Mouse (Mus musculus) hindbrain, embryonic 11.5 days (tissue): ENCODE data around the gene Sgip1. TPM values are rescaled to one million over a fixed set of nuclear protein-coding genes. Genes with fewer than 3 reads are reported as not detected.

Experiments
- ATAC-seq: fragments of 200-750 bp; cut with Nextera tagmentation; 2 replicates; pipeline ENCODE4 v1.8.0; 2017; ENCODE audit warnings: mild to moderate bottlenecking, moderate TSS enrichment, moderate library complexity; ENCODE audit not compliant: low FRiP score
- DNase-seq: peaks from one replicate; pipeline ENCODE4 v3.0.0-alpha.2; 2015; ENCODE audit warnings: low spot score
- H3K27ac ChIP-seq: fragments of 300-500 bp; sonication (generic); 2 replicates; pipeline ENCODE4 v1.5.1; 2014; ENCODE audit warnings: mild to moderate bottlenecking, low read depth, low read length
- H3K27me3 ChIP-seq: fragments of 300-500 bp; sonication (generic); 2 replicates; pipeline ENCODE4 v1.6.1; 2014; ENCODE audit warnings: mild to moderate bottlenecking, low read length, moderate library complexity, mixed read lengths; ENCODE audit not compliant: control insufficient read depth, insufficient read depth
- H3K36me3 ChIP-seq: fragments of 300-500 bp; sonication (generic); 2 replicates; pipeline ENCODE4 v1.6.1; 2014; ENCODE audit warnings: mild to moderate bottlenecking, low read length, moderate library complexity, mixed read lengths; ENCODE audit not compliant: control insufficient read depth, insufficient read depth
- H3K4me1 ChIP-seq: fragments of 300-500 bp; sonication (generic); replicated peaks from 2 replicates; pipeline ENCODE4 v1.6.1; 2014; ENCODE audit warnings: low read length, mixed read lengths; ENCODE audit not compliant: control insufficient read depth, insufficient read depth
- H3K4me2 ChIP-seq: fragments of 300-500 bp; sonication (generic); replicated peaks from 2 replicates; pipeline ENCODE4 v1.6.1; 2014; ENCODE audit warnings: mild to moderate bottlenecking, low read depth, low read length
- H3K4me3 ChIP-seq: fragments of 300-500 bp; sonication (generic); 2 replicates; pipeline ENCODE4 v1.5.1; 2014; ENCODE audit warnings: low read depth, low read length
- H3K9ac ChIP-seq: fragments of 300-500 bp; sonication (generic); 2 replicates; pipeline ENCODE4 v1.6.1; 2014; ENCODE audit warnings: low read depth, low read length
- H3K9me3 ChIP-seq: fragments of 300-500 bp; sonication (generic); 2 replicates; pipeline ENCODE4 v1.6.1; 2016; ENCODE audit warnings: low read length; ENCODE audit not compliant: control insufficient read depth
- WGBS: fragments of 180-500 bp; shearing (Covaris S2); extraction: QIAGEN DNeasy Blood & Tissue Kit; methylation state at CpG from one replicate; pipeline ENCODE4 v1.1.7; 2014; 5-methylcytosine and 5-hydroxymethylcytosine counted together
- polyA plus RNA-seq: library from polyadenylated mRNA; unstranded; fragments of >200 nt; fragmentation: Nextera tagmentation; extraction: Ambion mirVana; gene quantifications from 2 replicates; pipeline ENCODE4 v1.2.1, GENCODE M21; 2014

The Sgip1 gene
- polyA plus RNA-seq, 1 experiment from 2014 or later: 22.9 TPM

- Histone ChIP-seq H3K4me3 (no peak overlapping the region), H3K4me2 (no peak overlapping the region), H3K4me1 (no peaks in the 10 kb centered on the region), H3K27me3 (no peaks in the 10 kb centered on the region), H3K9me3 (no peaks in the 10 kb centered on the region), H3K9ac (no peak overlapping the region), H3K36me3 (no peaks in the 10 kb centered on the region), H3K27ac (no peak overlapping the region)
- WGBS: 92% methylated on average over 15 of the region's 15 CpGs
- DNase-seq (peak; percentile 27), ATAC-seq (no peak)
These were observed 118.4 kb downstream of the Sgip1 start for GRCm38 (mm10) chr4:102859259-102860194.

GRCm38 (mm10) chr4:102862751-102863710 lies 121.9 kb downstream of the Sgip1 start:
- H3K9me3 ChIP-seq: no peaks in the 10 kb centered on the region
- 69% methylated on average over 15 of the region's 15 CpGs for WGBS
- no peaks in the 10 kb centered on the region for H3K4me1 ChIP-seq
- no peak overlapping the region for H3K27ac ChIP-seq
- H3K4me3 ChIP-seq: no peak overlapping the region
- no peak for ATAC-seq
- H3K36me3 ChIP-seq: no peaks in the 10 kb centered on the region
- H3K4me2 ChIP-seq: no peak overlapping the region
- no peak for DNase-seq
- no peak overlapping the region for H3K9ac ChIP-seq
- no peaks in the 10 kb centered on the region for H3K27me3 ChIP-seq

- Histone ChIP-seq H3K9me3 (no peaks in the 10 kb centered on the region), H3K27ac (no peak overlapping the region), H3K27me3 (no peaks in the 10 kb centered on the region), H3K9ac (no peak overlapping the region), H3K4me2 (no peak overlapping the region), H3K4me1 (no peaks in the 10 kb centered on the region), H3K4me3 (no peak overlapping the region), H3K36me3 (no peaks in the 10 kb centered on the region)
- DNase-seq: no peak
- no peak for ATAC-seq
- WGBS: 94% methylated on average over 3 of the region's 3 CpGs
These were observed 125.4 kb downstream of the Sgip1 start for GRCm38 (mm10) chr4:102866531-102866930.

GRCm38 (mm10) chr4:102871274-102871673 lies 130.2 kb downstream of the Sgip1 start:
- 84% methylated on average over 4 of the region's 4 CpGs for WGBS
- no peak for DNase-seq
- H3K36me3 ChIP-seq: no peaks in the 10 kb centered on the region

GRCm38 (mm10) chr4:102883142-102883541 lies 142.0 kb downstream of the Sgip1 start:
- H3K27ac ChIP-seq: no peak overlapping the region

More at GRCm38 (mm10) chr4:102871274-102871673, 130.2 kb downstream of the Sgip1 start:
- no peaks in the 10 kb centered on the region for H3K27me3 ChIP-seq
- no peak overlapping the region for H3K9ac ChIP-seq
- no peaks in the 10 kb centered on the region for H3K4me1 ChIP-seq
- no peaks in the 10 kb centered on the region for H3K9me3 ChIP-seq
- no peak overlapping the region for H3K4me3 ChIP-seq
- no peak overlapping the region for H3K4me2 ChIP-seq
- no peak for ATAC-seq
- no peak overlapping the region for H3K27ac ChIP-seq

GRCm38 (mm10) chr4:102884228-102884627 lies 143.1 kb downstream of the Sgip1 start:
- ATAC-seq (no peak), DNase-seq (no peak)
- Histone ChIP-seq H3K36me3 (no peaks in the 10 kb centered on the region), H3K27me3 (no peaks in the 10 kb centered on the region), H3K9ac (no peak overlapping the region), H3K4me3 (no peak overlapping the region), H3K4me1 (no peaks in the 10 kb centered on the region), H3K4me2 (no peak overlapping the region), H3K27ac (no peak overlapping the region), H3K9me3 (no peaks in the 10 kb centered on the region)
- WGBS: 91% methylated on average over 4 of the region's 4 CpGs

More at GRCm38 (mm10) chr4:102883142-102883541, 142.0 kb downstream of the Sgip1 start:
- ATAC-seq (no peak), DNase-seq (no peak)
- Histone ChIP-seq H3K27me3 (no peaks in the 10 kb centered on the region), H3K36me3 (no peaks in the 10 kb centered on the region), H3K4me3 (no peak overlapping the region), H3K4me1 (no peaks in the 10 kb centered on the region), H3K4me2 (no peak overlapping the region), H3K9ac (no peak overlapping the region), H3K9me3 (no peaks in the 10 kb centered on the region)
- 95% methylated on average over 3 of the region's 3 CpGs for WGBS

- Histone ChIP-seq H3K27ac (no peak overlapping the region), H3K4me2 (no peak overlapping the region), H3K4me3 (no peak overlapping the region), H3K9me3 (no peaks in the 10 kb centered on the region), H3K27me3 (no peaks in the 10 kb centered on the region), H3K4me1 (no peaks in the 10 kb centered on the region), H3K36me3 (no peaks in the 10 kb centered on the region), H3K9ac (no peak overlapping the region)
- WGBS: 92% methylated on average over 2 of the region's 2 CpGs
- ATAC-seq: no peak
- DNase-seq: no peak
These were observed 145.4 kb downstream of the Sgip1 start for GRCm38 (mm10) chr4:102886459-102886858.

GRCm38 (mm10) chr4:102886902-102887301 lies 145.8 kb downstream of the Sgip1 start:
- Histone ChIP-seq H3K4me1 (no peaks in the 10 kb centered on the region), H3K4me3 (no peak overlapping the region), H3K9me3 (no peaks in the 10 kb centered on the region), H3K9ac (no peak overlapping the region), H3K27me3 (no peaks in the 10 kb centered on the region), H3K27ac (no peak overlapping the region), H3K36me3 (no peaks in the 10 kb centered on the region), H3K4me2 (no peak overlapping the region)
- ATAC-seq: no peak
- WGBS: 86% methylated on average over 4 of the region's 4 CpGs
- DNase-seq: no peak
